Comparison of ENCODE assay signal across 17 mouse cellular contexts in the genomic region with DNA sequence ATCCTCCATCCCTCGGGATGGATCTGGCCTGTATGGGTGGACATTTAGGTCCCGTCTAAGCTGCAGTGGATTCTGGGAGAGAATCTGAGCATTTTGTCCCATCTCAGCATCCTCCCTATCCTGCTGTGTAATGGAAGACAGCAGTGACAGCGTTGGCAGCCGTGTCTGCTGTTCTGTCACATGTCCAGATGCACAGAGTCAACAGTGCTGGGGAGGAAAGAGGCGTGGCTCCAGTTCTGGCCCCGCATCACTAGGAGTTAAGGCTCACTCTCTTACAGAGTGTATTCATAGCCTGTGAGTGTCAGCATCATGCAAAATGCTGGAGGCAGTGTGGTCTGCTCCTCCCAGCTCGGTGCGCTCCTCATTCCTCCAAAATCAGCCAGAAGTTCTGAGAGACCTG. TPM values are rescaled to one million over a fixed set of nuclear protein-coding genes. Genes with fewer than 3 reads are reported as not detected.
A peak's percentile ranks its signal among the peaks of the same experiment; 100 is the strongest.
DNase-seq lines count a peak whose midpoint lies in the region; ATAC-seq and TF ChIP-seq lines count a peak whose summit lies in the region.
"Had no signal": no experiment of that assay in that cellular context is flagged by ENCODE, and none has a peak within 500 bp of the region (broad histone marks: within the 10 kb centered on the region; RNA-seq: fewer than 3 reads in every experiment).

No protein-coding gene starts in this region.

- 62% methylated on average over 8 of the region's 8 CpGs for WGBS in embryonic facial prominence, embryonic 11.5 days
- 73% methylated on average over 8 of the region's 8 CpGs for WGBS in embryonic facial prominence, embryonic 10.5 days
- WGBS in heart, postnatal 0 days = 50% methylated on average over 8 of the region's 8 CpGs
- 60% methylated on average over 8 of the region's 8 CpGs for WGBS in liver, embryonic 13.5 days (ENCODE audit: insufficient replicate concordance)
- WGBS in liver, postnatal 0 days (ENCODE audit: insufficient replicate concordance) = 59% methylated on average over 8 of the region's 8 CpGs

- H3K27ac ChIP-seq in embryonic facial prominence, embryonic 11.5 days (replicated peaks; ENCODE audit: low read depth, low read length) = no peak overlapping the region
- no peak overlapping the region for H3K27ac ChIP-seq in embryonic facial prominence, embryonic 10.5 days (replicated peaks)
- H3K27ac ChIP-seq in heart, postnatal 0 days (ENCODE audit: low read depth) = no peak overlapping the region
- H3K27ac ChIP-seq in liver, embryonic 13.5 days = no peak overlapping the region
- no peak overlapping the region for H3K27ac ChIP-seq in liver, postnatal 0 days (ENCODE audit: low read depth)
- H3K27ac ChIP-seq: limb, embryonic 12.5 days; macrophage; midbrain, embryonic 15.5 days had no signal

- no peaks in the 10 kb centered on the region for H3K4me1 ChIP-seq in embryonic facial prominence, embryonic 11.5 days (ENCODE audit: control insufficient read depth, insufficient read depth, low read length)
- peaks cover 23% of the 10 kb centered on the region for H3K4me1 ChIP-seq in embryonic facial prominence, embryonic 10.5 days
- H3K4me1 ChIP-seq in heart, postnatal 0 days (ENCODE audit: control insufficient read depth, insufficient read depth) = peaks cover 6% of the 10 kb centered on the region; the same call in 1 of the 2 replicates
- H3K4me1 ChIP-seq in liver, embryonic 13.5 days (replicated peaks) = 0 out of 2 replicates have a peak, but pooled peaks cover 8% of the 10 kb centered on the region
- H3K4me1 ChIP-seq in liver, postnatal 0 days (ENCODE audit: insufficient read depth) = peaks cover 4% of the 10 kb centered on the region; the same call in 1 of the 2 replicates

- no peaks in the 10 kb centered on the region for H3K9me3 ChIP-seq in embryonic facial prominence, embryonic 11.5 days (replicated peaks; ENCODE audit: control insufficient read depth, low read length)
- no peaks in the 10 kb centered on the region for H3K9me3 ChIP-seq in embryonic facial prominence, embryonic 10.5 days
- no peaks in the 10 kb centered on the region for H3K9me3 ChIP-seq in heart, postnatal 0 days (replicated peaks; ENCODE audit: control insufficient read depth, low read length)
- H3K9me3 ChIP-seq in liver, embryonic 13.5 days (replicated peaks) = no peaks in the 10 kb centered on the region
- H3K9me3 ChIP-seq in liver, postnatal 0 days (ENCODE audit: low read length) = no peaks in the 10 kb centered on the region
- H3K9me3 ChIP-seq: limb, embryonic 12.5 days; midbrain, embryonic 15.5 days had no signal

- no peak for TF ChIP-seq EP300 in heart, postnatal 0 days (IDR thresholded peaks at IDR 0.05; ENCODE audit: low read depth)
- TF ChIP-seq EP300 in liver, postnatal 0 days (IDR thresholded peaks at IDR 0.05; ENCODE audit: low read depth) = no peak

- DNase-seq in embryonic facial prominence, embryonic 11.5 days (ENCODE audit: low spot score) = no peak
- DNase-seq in embryonic facial prominence, embryonic 10.5 days (ENCODE audit: low spot score) = no peak
- DNase-seq in heart, postnatal 0 days (ENCODE audit: low spot score) = peak; percentile 26
- no peak for DNase-seq in heart, adult 9 months (ENCODE audit: low spot score in 2 of 2)
- no peak for DNase-seq in liver, embryonic 13.5 days
- no peak for DNase-seq in liver, postnatal 0 days
- peak; percentile 27 for DNase-seq in NIH3T3 (ENCODE audit: low read depth)
- no peak for DNase-seq in ovary, postnatal 10 days (ENCODE audit: low spot score)
- DNase-seq: adrenal gland, adult 2 months; cerebellum, adult 8-10 months; embryo, embryonic 11 days; thymus, postnatal 14 days had no signal

- no peaks in the 10 kb centered on the region for H3K27me3 ChIP-seq in embryonic facial prominence, embryonic 11.5 days (ENCODE audit: control insufficient read depth, insufficient read depth, low read length)
- no peaks in the 10 kb centered on the region for H3K27me3 ChIP-seq in embryonic facial prominence, embryonic 10.5 days (replicated peaks; ENCODE audit: low read depth, poor library complexity, severe bottlenecking)
- no peaks in the 10 kb centered on the region for H3K27me3 ChIP-seq in heart, postnatal 0 days (ENCODE audit: control insufficient read depth, insufficient read depth, low read length)
- no peaks in the 10 kb centered on the region for H3K27me3 ChIP-seq in liver, embryonic 13.5 days
- no peaks in the 10 kb centered on the region for H3K27me3 ChIP-seq in liver, postnatal 0 days (ENCODE audit: insufficient read depth, low read length)
- H3K27me3 ChIP-seq: limb, embryonic 12.5 days; midbrain, embryonic 15.5 days had no signal

- no peak overlapping the region for H3K4me2 ChIP-seq in embryonic facial prominence, embryonic 11.5 days (ENCODE audit: low read depth, low read length)
- H3K4me2 ChIP-seq in heart, postnatal 0 days (ENCODE audit: low read depth, low read length) = no peak overlapping the region
- no peak overlapping the region for H3K4me2 ChIP-seq in liver, embryonic 13.5 days
- H3K4me2 ChIP-seq in liver, postnatal 0 days (ENCODE audit: low read depth, low read length) = no peak overlapping the region
- H3K4me2 ChIP-seq: limb, embryonic 12.5 days; midbrain, embryonic 15.5 days had no signal

- 0 out of 2 replicates have a peak, but pooled peaks have one; percentile 31 for ATAC-seq in embryonic facial prominence, embryonic 11.5 days (replicated peaks; ENCODE audit: insufficient number of reproducible peaks, low FRiP score, low TSS enrichment, low read depth)
- peak; percentile 42 for ATAC-seq in heart, postnatal 0 days (ENCODE audit: insufficient read depth, low read depth)
- 0 out of 2 replicates have a peak, but pooled peaks have one; percentile 13 for ATAC-seq in liver, embryonic 13.5 days (ENCODE audit: low read depth)
- ATAC-seq in liver, postnatal 0 days = no peak
- ATAC-seq: midbrain, embryonic 15.5 days had no signal

- no peak overlapping the region for H3K4me3 ChIP-seq in embryonic facial prominence, embryonic 11.5 days (ENCODE audit: low read depth, low read length)
- H3K4me3 ChIP-seq in embryonic facial prominence, embryonic 10.5 days = no peak overlapping the region
- H3K4me3 ChIP-seq in heart, postnatal 0 days (ENCODE audit: low read depth, low read length) = no peak overlapping the region
- no peak overlapping the region for H3K4me3 ChIP-seq in liver, embryonic 13.5 days (replicated peaks)
- H3K4me3 ChIP-seq in liver, postnatal 0 days (ENCODE audit: low read depth, low read length) = no peak overlapping the region
- H3K4me3 ChIP-seq: erythroblast, embryonic 14.5 days; limb, embryonic 12.5 days; midbrain, embryonic 15.5 days had no signal

- no peak for TF ChIP-seq CTCF in heart, postnatal 0 days (IDR thresholded peaks at IDR 0.05; ENCODE audit: low read depth)
- TF ChIP-seq CTCF in liver, postnatal 0 days (IDR thresholded peaks at IDR 0.05; ENCODE audit: low read depth) = no peak

- H3K36me3 ChIP-seq in embryonic facial prominence, embryonic 11.5 days (replicated peaks; ENCODE audit: control insufficient read depth, insufficient read depth, low read depth, low read length) = no peaks in the 10 kb centered on the region
- H3K36me3 ChIP-seq in embryonic facial prominence, embryonic 10.5 days (replicated peaks) = no peaks in the 10 kb centered on the region
- H3K36me3 ChIP-seq in heart, postnatal 0 days (replicated peaks; ENCODE audit: control insufficient read depth, insufficient read depth, low read length) = no peaks in the 10 kb centered on the region; the same call in 1 of the 2 replicates
- H3K36me3 ChIP-seq in liver, embryonic 13.5 days = no peaks in the 10 kb centered on the region
- H3K36me3 ChIP-seq in liver, postnatal 0 days (replicated peaks; ENCODE audit: insufficient read depth, low read length) = no peaks in the 10 kb centered on the region
- H3K36me3 ChIP-seq: midbrain, embryonic 15.5 days had no signal

- no peak overlapping the region for H3K9ac ChIP-seq in embryonic facial prominence, embryonic 11.5 days (replicated peaks; ENCODE audit: low read length)
- H3K9ac ChIP-seq in heart, postnatal 0 days (replicated peaks; ENCODE audit: low read depth, low read length) = no peak overlapping the region
- no peak overlapping the region for H3K9ac ChIP-seq in liver, embryonic 13.5 days
- H3K9ac ChIP-seq in liver, postnatal 0 days (replicated peaks) = no peak overlapping the region
- H3K9ac ChIP-seq: limb, embryonic 12.5 days; midbrain, embryonic 15.5 days had no signal

RNA-seq across cellular contexts. Expression of a gene that starts 28.3 kb away (rescaled TPM):
- 0.31 and 0.39 TPM in 2 replicates for polyA plus RNA-seq in embryonic facial prominence, embryonic 11.5 days (2014; fragmentation: Nextera tagmentation; extraction: Ambion mirVana)
- not detected in 2 replicates for polyA plus RNA-seq in embryonic facial prominence, embryonic 10.5 days (2016; fragmentation: Nextera tagmentation; extraction: Ambion mirVana)
- not detected in 2 replicates for total RNA-seq in heart, postnatal 0 days (2014; rRNA removed; ENCODE audit: low replicate concordance)
- polyA plus RNA-seq in heart, postnatal 0 days (2015; fragmentation: Nextera tagmentation; extraction: Ambion mirVana) = 0.08 and 0.26 TPM in 2 replicates
- polyA plus RNA-seq in liver, embryonic 13.5 days (2015; fragmentation: Nextera tagmentation; extraction: Ambion mirVana) = 16.2 and 17.1 TPM in 2 replicates
- 93.3 and 104 TPM in 2 replicates for polyA plus RNA-seq in liver, postnatal 0 days (2015; fragmentation: Nextera tagmentation; extraction: Ambion mirVana)
- polyA plus RNA-seq: erythroblast, embryonic 14.5 days; midbrain, embryonic 15.5 days; neural tube, embryonic 11.5 days had no signal

Comparison
In these comparisons a context has a peak if more than half of its experiments do, and no peak if none do; other contexts are left out.
1. DNase-seq: peak in heart, postnatal 0 days (single experiment) and NIH3T3 (single experiment); none in embryonic facial prominence, embryonic 11.5 days (single experiment), embryonic facial prominence, embryonic 10.5 days (single experiment), heart, adult 9 months (0 of 2), liver, embryonic 13.5 days (single experiment), liver, postnatal 0 days (single experiment) and ovary, postnatal 10 days (single experiment).
2. RNA of a gene that starts 28.3 kb away (polyA plus RNA-seq): 93.3 to 104 TPM in liver, postnatal 0 days and 16.2 to 17.1 TPM in liver, embryonic 13.5 days; 0.31 to 0.39 TPM in embryonic facial prominence, embryonic 11.5 days, 0.08 to 0.26 TPM in heart, postnatal 0 days and not detected in embryonic facial prominence, embryonic 10.5 days; every median in the first group is over 10 times any median in the second.